Mouse (Mus musculus) large intestine, adult 2 months (tissue): ENCODE measurements around the gene Slc6a9. TPM values are rescaled to one million over a fixed set of nuclear protein-coding genes. Genes with fewer than 3 reads are reported as not detected.

Experiments used
- DNase-seq: peaks from one replicate; pipeline ENCODE4 v3.0.0-alpha.2; 2012; ENCODE audit warnings: low read depth, low spot score
- WGBS: fragments of 180-500 bp; shearing (Covaris S2); methylation state at CpG from one replicate; pipeline ENCODE4 v1.1.7; 2018; 5-methylcytosine and 5-hydroxymethylcytosine counted together
- polyA plus RNA-seq: library from polyadenylated mRNA; depleted of rRNA; stranded (reverse); fragments of >200 nt; gene quantifications from 2 replicates; pipeline ENCODE4 v1.2.3, GENCODE M21; 2012

Slc6a9 gene
- polyA plus RNA-seq, 1 experiment: 15.7 TPM

DNA sequence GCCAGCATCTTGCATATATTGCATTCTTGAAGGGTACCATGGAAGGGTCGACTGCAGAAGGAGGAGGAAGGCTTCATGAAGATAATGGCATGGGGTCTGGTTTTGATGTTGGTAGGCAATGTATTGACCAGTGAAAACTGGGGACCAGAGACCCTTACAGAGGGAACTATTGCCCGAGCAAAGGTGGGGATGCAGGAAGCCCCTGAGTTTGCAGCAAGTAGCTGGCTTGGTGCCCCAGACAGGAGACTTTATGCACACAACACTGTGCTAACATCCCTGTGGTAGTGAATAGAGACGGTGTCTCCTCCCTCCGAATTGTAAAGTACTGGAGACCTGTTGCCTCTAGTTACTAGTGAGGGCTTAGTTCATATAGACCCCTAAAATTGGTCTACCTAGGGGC is 3.0 kb downstream of the Slc6a9 start:
- DNase-seq: no peak
- 74% methylated on average over 4 of the region's 4 CpGs for WGBS

DNA sequence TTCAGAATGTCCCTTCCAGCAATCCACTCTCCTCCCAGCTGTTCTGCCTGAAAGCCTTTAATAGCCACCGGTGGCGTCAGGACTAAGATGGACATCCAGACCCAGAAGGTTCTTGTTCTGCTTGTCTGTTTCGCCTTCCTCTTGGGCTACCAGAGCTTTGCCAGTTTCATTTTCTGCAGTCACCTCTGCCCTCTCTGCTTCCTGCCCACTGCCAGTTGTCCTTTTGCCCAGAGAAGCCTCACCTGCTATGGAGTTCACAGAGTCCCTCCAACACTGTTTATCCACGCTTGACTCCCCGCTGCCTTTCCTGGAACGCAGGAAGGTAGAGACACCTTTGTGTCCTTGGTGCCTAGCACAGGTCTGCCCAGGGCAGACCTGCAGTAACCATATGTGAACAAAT is 5.1 kb downstream of the Slc6a9 start:
- 28% methylated on average over 6 of the region's 6 CpGs for WGBS
- DNase-seq: no peak

DNA sequence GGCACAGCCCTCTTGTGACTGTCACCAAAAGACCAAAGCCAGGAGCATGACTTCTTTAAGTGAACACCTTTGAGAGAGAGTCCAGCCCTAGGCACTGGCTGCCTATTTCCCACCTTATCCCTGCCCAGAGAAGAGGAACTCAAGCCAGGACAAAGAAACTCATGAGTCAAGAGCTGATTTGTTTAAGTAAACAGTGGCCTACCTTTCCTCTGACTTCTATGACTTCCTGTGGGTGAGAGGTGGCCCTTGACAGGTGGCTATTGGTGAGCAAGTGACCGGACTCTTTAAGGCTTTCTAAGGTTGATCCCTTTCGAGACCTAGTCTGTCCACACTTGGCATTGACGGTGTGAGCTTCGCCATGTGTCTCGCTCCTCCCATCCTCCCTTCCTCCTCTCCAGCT is 6.5 kb downstream of the Slc6a9 start:
- 54% methylated on average over 5 of the region's 5 CpGs for WGBS
- no peak for DNase-seq

DNA sequence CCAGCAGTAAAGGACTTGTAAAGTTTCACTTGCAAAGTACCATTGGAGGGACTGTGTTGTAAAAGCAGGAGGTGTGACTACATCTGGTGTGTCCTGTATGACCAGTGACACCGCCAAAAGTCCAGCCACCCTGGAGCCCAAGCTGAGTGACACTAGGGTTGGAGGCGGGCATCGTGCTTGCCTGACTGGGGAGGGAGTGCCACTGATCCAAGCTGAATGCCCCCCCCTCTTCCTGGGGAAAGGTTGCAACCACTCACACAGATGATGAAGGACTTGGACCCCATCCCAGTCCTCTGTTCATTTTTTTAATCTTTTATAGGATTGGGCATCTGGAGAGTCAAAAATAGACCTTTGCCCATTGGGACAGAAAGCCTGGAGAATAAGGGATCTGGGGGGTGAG is 7.3 kb downstream of the Slc6a9 start:
- no peak for DNase-seq
- WGBS: 23% methylated on average over 3 of the region's 3 CpGs

DNA sequence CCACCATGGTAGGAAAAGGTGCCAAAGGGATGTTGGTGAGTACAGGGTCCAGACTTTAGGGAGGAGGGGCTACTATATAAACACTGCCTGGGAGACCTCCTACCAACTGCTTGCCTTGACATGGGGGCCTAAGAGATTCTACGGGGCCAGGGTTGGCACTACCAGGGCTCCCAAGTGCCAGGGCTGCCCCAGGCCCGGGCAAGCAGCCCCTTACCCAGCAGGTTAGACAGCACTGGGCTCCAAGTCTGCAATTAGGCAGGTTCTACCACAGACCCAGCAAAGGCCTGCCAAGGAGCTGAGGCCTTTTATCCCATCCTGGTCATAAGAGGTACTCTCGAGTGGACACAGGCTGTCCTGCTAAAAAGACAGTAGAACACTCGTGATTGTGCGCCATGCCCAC is 8.8 kb downstream of the Slc6a9 start:
- DNase-seq: no peak
- WGBS: 93% methylated on average over 5 of the region's 5 CpGs

DNA sequence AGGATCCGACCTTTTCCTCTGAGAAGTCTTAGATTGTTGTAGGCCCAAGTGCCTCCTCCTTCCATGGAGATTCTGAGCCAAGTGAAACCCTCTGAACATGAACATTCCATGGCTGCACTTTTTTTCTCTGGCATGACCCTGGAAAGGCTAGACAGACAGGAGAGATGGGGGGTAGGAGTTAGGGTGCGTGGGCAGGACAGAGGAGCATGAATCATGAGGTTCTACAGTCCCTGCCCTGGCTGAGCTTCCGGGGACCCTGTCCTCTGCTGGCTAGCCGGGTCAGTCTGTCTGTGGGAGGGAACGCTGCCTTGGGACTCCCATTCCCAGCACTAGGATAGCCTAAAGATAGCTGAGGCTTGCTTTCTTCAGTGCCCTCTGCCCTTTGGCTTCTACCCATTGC is 10.2 kb downstream of the Slc6a9 start:
- DNase-seq: no peak
- WGBS: 90% methylated on average over 5 of the region's 5 CpGs

DNA sequence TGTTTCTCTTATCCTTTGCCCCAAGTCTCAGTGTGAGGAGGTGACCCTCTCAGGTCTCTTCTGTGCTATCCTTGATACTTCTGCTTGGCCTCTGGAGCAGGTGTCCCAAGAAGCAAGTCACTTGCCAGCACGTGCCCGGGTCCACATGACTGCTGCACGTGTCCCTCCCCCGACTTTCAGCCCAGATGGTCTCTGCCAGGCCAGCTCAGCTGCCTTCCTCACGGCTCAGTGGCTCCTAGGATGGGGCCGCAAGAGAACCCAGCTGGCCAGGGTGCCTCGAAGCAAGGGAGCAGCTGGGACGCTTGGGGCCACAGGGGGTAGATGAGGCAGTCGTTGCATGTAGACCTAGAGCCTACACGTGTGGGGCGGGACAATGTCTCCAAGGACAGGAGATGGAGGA is 11.0 kb downstream of the Slc6a9 start:
- 86% methylated on average over 11 of the region's 11 CpGs for WGBS
- DNase-seq: no peak

DNA sequence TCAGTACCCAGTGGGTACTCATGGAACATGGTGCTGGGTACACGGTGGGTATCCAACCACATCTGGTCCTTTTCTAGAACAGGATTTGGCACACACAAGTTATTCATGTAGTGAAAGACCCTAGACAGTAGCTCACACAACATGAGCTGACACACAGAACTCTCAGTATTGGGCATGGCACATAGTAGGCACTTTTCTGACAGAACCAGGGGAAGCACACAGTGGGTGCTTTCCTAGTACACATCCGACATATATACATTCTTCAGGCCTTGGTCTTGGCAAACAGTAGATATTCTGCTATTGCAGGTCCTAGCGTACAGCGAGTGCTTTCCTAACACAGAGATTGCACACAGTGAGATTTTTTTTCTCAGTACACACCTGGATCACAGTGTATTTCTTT is 12.0 kb downstream of the Slc6a9 start:
- WGBS: 96% methylated on average over 4 of the region's 4 CpGs
- no peak for DNase-seq

DNA sequence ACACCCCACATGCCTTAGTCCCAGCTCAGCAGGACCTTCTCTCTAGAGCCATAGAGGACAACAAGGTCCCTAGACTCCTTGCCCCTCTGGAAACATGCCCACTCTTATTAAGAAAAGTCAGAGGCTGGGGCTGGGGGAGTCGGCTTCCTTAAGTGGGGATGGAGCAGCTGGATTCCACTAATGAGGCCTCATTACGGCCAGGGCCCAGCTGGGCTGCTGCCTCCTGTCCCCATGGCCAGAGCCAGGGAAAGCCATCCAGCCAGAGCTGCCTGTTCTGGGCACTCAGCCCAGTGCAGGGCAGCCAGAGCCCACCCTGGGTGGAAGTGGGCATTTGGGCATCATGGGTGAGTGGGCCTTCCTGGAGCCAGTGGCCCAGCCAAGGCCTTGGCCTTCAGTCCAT is 12.7 kb downstream of the Slc6a9 start:
- WGBS: 73% methylated on average over 2 of the region's 2 CpGs

DNA sequence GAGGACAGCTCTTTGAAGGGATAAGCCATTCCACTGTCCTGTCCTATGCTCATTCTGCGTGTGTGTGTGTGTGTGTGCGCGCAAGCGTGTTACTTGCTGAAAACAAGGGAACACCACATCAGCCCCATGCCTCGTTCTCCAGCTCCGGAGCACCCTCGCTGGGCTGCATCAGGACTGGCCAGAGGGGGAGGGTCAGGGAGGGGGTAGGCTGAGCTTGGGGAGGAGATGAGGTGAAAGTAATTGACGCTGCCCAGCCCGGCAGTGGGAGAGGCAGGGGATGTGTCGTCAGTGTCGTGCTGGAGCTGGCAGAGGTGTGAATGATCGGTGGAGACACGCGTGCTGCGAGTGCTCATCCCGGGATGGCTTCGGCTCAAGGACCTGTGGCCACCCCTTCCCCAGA is 14.8 kb downstream of the Slc6a9 start:
- WGBS: 81% methylated on average over 17 of the region's 17 CpGs

More for the DNA sequence above, 12.7 kb downstream of the Slc6a9 start:
- DNase-seq: no peak

DNA sequence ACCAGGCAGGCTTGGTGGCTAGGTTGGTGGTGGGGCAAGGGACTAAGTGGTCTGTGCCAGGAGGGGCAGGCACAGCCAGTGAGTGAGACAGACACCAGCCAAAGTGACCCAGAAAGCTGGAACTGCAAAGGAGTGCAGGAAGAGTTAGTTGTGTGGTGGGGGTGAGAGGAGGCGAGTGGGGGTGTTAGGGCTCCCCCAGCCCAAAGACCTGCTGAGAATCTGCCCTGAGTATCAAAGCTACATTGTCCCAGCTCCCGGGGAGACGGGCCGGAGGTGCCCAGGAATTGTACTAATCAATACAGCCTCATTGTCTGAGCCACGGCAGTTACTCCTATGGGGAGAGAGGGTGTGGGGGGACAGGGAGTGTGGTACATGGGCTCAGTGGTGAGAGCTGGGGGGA is 15.2 kb downstream of the Slc6a9 start:
- WGBS: 91% methylated on average over 5 of the region's 5 CpGs
- no peak for DNase-seq

More for the DNA sequence above, 14.8 kb downstream of the Slc6a9 start:
- DNase-seq: no peak

DNA sequence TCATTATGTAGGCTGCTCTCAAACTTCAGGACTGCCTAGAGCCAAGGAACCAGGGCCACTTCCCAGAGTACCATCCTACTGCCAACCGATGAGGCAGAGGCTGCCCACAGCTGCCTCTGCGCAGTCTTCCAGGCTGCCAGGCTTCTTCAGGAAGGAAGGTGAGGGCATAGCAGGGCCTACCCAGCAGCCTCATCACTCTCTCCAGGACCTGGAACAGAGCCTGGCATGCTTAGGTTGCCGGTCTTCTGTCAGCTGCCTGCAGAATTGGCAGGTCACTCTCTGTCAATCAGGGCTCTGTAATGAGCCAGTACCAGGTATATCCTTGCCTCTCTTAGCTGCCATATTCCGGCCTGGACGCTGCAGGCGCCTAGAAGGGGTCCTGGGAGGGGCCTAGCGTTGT is 15.9 kb downstream of the Slc6a9 start:
- no peak for DNase-seq
- 91% methylated on average over 7 of the region's 7 CpGs for WGBS

DNA sequence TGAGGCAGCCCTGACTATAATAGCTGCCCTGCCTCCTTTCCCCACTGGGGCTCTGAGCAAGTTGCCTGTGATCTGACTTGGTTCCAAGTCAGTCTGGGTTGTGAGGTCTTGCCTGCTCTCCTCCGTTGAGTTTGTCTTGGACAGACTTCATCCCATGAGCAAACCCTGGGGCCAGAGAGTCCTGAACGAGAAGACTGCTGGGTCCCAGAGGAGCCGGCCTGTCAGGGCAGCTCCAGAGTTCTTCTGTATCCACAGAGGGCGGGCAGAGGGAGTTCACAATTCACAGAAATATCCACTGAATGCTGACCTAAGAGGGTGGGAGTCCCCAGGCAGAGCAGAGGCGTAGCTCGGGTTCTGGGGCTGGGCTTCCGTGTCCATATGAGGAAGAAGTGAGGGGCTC is 16.6 kb downstream of the Slc6a9 start:
- 86% methylated on average over 7 of the region's 7 CpGs for WGBS
- DNase-seq: no peak

DNA sequence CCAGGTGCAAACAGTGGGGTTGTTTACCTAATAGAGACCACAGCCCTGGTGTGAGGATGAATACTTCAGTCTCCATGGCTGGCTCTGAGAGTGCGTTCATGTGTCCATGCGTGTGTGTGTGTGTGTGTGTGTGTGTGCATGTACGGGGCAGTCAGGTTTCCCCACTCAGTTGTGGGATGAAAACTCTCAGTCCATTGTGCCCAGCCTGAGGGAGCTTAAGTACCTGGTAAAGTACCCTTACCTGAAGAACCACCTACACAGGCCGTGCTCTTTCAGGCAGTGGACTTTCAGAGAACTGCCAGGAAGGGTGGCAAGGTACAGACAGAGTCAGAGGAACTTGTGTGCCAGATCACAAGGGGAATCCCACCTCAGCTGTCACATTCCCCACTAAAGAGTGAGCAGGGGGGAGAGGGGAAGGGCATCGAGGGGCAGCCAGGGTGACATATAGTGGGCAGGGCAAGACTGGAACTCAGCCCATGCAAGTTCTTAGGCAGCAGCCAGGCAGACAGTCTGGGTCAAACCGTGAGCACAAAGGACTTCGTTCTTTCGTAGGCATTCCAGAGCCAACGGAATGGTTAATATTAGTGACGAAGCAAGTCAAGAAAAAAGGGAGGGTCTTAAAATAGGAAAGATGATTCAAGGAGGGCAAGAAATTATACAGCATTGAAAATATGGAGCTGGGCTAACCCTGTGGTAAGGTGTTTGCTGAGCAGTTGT is 18.0 kb downstream of the Slc6a9 start:
- WGBS: 87% methylated on average over 10 of the region's 10 CpGs
- DNase-seq: no peak

DNA sequence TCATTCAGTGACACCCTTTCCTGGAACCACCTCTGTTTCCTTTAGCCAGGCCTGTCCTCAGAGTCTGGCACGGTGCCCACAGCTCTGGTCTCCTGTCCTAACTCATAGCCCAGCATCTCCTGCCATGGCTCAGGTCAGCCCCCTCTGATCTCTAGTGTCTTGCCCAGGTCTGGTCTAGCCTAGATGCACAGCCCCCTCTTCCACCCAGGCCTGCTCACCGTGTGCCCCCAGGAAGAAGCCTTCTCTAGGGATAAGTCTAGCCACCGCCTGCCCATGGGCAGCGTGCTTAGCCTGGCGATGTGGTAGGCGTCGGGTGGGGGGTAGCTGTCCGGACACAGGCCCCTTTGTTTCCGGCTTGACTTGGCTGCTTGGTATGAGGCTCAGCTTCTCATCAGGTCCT is 20.8 kb downstream of the Slc6a9 start:
- no peak for DNase-seq
- WGBS: 93% methylated on average over 9 of the region's 9 CpGs

DNA sequence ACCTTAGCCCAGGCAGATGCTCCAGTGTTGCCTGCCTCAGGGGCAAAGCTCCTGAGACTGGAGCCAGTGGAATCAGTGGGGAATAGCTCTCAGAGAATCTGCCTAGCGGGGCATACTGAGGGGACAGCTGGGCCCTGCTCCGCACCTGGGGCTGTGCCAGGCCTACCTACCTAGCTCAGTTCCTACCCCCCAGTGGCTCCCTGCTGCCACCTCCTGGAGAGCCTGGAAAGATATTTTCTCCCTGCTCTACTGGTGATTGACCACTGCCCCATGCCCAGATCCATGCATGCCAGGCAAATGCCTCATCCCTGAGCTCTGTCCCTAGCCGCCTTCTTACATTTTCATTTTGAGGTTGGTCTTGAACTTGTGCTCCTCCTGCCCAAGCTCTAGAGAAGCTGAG is 24.5 kb downstream of the Slc6a9 start:
- no peak for DNase-seq
- WGBS: 43% methylated on average over 3 of the region's 3 CpGs

DNA sequence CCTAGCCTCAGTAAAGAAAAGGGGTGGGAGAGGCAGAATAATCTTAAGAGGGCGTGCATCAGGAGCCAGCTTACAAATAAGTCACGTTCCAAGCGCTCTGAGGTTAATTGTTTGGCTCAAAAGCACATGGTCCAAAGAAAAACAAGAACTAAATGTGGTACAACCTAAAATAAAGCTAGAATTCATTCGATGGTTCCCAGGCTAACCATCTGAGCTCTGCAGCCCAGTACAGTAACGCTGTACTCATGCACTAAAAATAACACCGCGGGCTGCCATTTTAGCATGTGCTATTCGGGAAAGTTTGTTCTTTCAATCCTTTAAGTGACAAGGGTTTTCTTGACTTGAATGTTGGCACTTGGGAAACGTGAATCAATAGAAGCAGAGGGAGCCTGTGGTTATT is 26.3 kb downstream of the Slc6a9 start:
- no peak for DNase-seq
- WGBS: 86% methylated on average over 9 of the region's 9 CpGs

DNA sequence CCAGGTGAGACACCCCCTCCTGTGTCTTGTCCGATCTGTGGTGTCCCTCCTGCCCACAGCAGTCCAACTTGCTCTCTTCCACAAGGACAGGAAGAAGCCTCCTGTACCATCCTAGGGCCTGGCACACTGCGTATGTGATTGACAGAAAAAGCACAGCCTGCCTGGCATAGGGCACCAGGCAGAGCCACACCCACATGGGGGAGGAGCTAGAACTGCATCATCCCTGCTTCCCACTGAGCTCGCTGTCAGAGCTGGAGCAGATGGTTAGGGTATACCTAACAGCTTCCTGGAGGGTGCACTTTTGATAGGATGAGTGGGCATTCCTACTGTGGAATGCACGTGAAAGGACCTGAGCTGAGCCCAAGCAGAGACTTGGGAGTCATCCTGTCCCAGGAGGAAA is 28.5 kb downstream of the Slc6a9 start:
- DNase-seq: no peak
- WGBS: 65% methylated on average over 4 of the region's 4 CpGs

DNA sequence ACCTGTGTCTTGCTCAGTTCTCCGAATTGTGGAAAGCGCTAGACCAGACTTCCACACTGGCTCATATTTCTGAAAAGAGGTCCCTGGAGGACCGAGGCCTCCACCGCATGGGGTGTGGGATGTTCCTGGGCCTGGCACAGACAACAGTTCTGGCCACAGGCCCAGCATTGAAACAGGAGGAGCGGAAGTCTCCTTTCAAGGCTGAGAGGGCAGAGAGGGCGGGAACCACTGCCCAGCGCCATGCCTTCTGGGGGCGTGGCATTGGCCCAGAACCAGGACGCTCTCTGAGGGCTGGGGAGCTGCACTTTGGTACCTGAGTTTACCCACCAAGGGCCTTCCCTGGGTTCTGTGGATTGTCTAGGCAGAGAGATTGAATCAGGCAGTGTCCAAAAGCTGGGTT is 31.8 kb downstream of the Slc6a9 start:
- WGBS: 31% methylated on average over 9 of the region's 9 CpGs
- peak; percentile 60 for DNase-seq

DNA sequence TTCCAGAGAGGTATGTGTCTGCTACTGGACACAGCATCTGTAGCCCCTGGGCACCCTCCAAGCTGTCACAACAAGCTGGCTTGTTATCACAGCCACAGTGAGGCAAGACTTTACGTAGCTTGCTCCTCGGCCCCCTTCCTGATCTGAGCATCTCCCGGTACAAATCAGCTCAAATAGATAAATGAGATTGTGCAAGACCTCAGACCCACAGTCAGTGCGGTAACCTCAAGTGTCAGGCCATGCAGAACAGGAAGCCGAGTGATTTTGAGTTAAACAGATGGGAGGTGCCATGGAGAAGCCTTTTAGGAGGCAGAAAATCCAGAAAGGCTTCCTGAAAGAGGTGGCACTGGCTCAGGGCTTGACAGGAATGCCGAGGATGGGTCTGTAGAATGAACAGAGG is 32.7 kb downstream of the Slc6a9 start:
- no peak for DNase-seq
- 81% methylated on average over 6 of the region's 6 CpGs for WGBS

DNA sequence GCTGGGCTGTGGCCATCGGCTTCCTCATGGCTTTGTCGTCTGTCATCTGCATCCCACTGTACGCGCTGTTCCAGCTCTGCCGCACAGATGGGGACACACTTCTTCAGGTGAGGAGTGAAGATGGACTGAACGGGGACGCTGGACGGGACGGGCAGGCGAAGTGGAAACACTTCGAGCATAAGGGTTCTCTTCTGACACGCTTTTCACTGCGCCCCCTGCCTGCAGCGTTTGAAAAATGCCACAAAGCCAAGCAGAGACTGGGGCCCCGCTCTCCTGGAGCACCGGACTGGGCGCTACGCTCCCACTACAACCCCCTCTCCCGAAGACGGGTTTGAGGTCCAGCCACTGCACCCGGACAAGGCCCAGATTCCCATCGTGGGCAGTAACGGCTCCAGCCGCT is 33.5 kb downstream of the Slc6a9 start:
- 21% methylated on average over 24 of the region's 24 CpGs for WGBS
- DNase-seq: no peak

DNA sequence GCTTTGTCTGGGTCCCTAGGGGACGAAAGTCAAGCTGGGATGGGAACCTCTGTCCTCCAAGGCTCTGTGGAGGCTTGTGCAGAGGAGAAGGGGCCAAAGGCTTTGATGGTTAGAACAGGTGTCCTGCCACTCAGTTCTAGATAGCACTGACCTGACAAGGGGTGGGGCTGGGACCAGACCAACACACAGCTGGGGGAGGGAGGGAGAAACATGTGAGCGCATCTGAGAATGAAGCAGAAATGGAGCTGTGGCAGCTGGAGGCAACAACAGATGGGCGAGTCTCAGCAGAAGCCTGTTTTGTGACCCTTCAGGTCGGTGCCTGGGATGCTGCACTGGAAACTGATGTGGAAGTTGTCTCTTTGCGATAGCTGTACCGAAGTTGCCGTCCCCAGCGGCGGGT is 35.0 kb downstream of the Slc6a9 start:
- 73% methylated on average over 9 of the region's 9 CpGs for WGBS

More for the DNA sequence above, 35.0 kb downstream of the Slc6a9 start:
- no peak for DNase-seq
